Comparison of ENCODE assay signal across 8 mouse cellular contexts in genomic region chr5:33274085-33274952, GRCm38 (mm10). TPM values are rescaled to one million over a fixed set of nuclear protein-coding genes. Genes with fewer than 3 reads are reported as not detected.
DNase-seq lines count a peak whose midpoint lies in the region; ATAC-seq and TF ChIP-seq lines count a peak whose summit lies in the region.

No protein-coding gene starts in this region.

- peak overlapping the region; percentile 78 for H3K4me2 ChIP-seq in forebrain, embryonic 15.5 days (replicated peaks)

- no peak for TF ChIP-seq CTCF in lung, adult 2 months (IDR thresholded peaks at IDR 0.05; ENCODE audit: insufficient read depth, low read length)

- peak overlapping the region; percentile 99 for H3K9ac ChIP-seq in forebrain, embryonic 15.5 days (replicated peaks)

- peaks cover 5% of the 10 kb centered on the region for H3K36me3 ChIP-seq in forebrain, embryonic 15.5 days

- intact Hi-C loops in heart, postnatal 25 days (cut with DNase I) = no loop called here

- peak overlapping the region; percentile 97 for H3K4me3 ChIP-seq in forebrain, embryonic 15.5 days
- H3K4me3 ChIP-seq in lung, adult 2 months (replicated peaks; ENCODE audit: extremely low read depth, low read depth, low read length) = peak overlapping the region; percentile 76

- peak; percentile 56; the same call in 1 of the 2 replicates for TF ChIP-seq POLR2A in lung, adult 2 months (IDR thresholded peaks at IDR 0.05; ENCODE audit: borderline replicate concordance, extremely low read depth, low read depth, low read length)

- peak overlapping the region; percentile 99 for H3K27ac ChIP-seq in forebrain, embryonic 15.5 days (replicated peaks)

- WGBS in forebrain, embryonic 15.5 days = under 1% methylated on average over 87 of the region's 97 CpGs
- WGBS in lung, adult 2 months = 1% methylated on average over 96 of the region's 97 CpGs

- peaks cover 42% of the 10 kb centered on the region for H3K4me1 ChIP-seq in forebrain, embryonic 15.5 days
- peaks cover 6% of the 10 kb centered on the region; the same call in 1 of the 2 replicates for H3K4me1 ChIP-seq in lung, adult 2 months (ENCODE audit: control insufficient read depth, insufficient read depth, low read length)

- ATAC-seq in forebrain, embryonic 15.5 days (replicated peaks) = peak; percentile 65
- ATAC-seq in neutrophil, adult 5-6 weeks (ENCODE audit: extremely low read depth, insufficient number of reproducible peaks, low FRiP score, poor library complexity, severe bottlenecking) = peak; percentile 10

- H3K27me3 ChIP-seq in forebrain, embryonic 15.5 days = no peaks in the 10 kb centered on the region

- peak; percentile 91 for DNase-seq in ES-CJ7 (ENCODE audit: low read depth, low spot score)
- DNase-seq in cerebellum, adult 11 months = peak; percentile 92
- DNase-seq in heart, postnatal 25 days (ENCODE audit: low spot score) = peak; percentile 84
- peak; percentile 89 to 93 for DNase-seq in layer of hippocampus, adult 18-20 months (ENCODE audit: low spot score in 2 of 2)
- DNase-seq in lung, adult 2 months = peak; percentile 94
- DNase-seq in thymus, adult 18-20 months = peak; percentile 88 to 90

- no peaks in the 10 kb centered on the region for H3K9me3 ChIP-seq in forebrain, embryonic 15.5 days

RNA-seq across cellular contexts. Expression of gene Ctbp1, which starts 0.5 kb away (rescaled TPM):
- polyA plus RNA-seq in forebrain, embryonic 15.5 days (2015; fragmentation: Nextera tagmentation; extraction: Ambion mirVana) = 534 and 562 TPM in 2 replicates
- 100 to 1,000 TPM; 208 to 209 TPM for total RNA-seq in heart, postnatal 25 days (2021)
- 100 to 1,000 TPM; 288 to 309 TPM for total RNA-seq in layer of hippocampus, adult 18-20 months (2021)
- polyA plus RNA-seq in lung, adult 2 months (2012; rRNA removed) = 304 and 332 TPM in 2 replicates
- total RNA-seq in neutrophil, adult 5-6 weeks (2017) = 128 and 142 TPM in 2 replicates

RNA-seq across cellular contexts. Expression of gene Spon2, which starts 56.1 kb away (rescaled TPM):
- polyA plus RNA-seq in forebrain, embryonic 15.5 days (2015; fragmentation: Nextera tagmentation; extraction: Ambion mirVana) = 3.1 TPM in 2 replicates
- 10 to 100 TPM in 1 of 2 experiments, 1 to 10 TPM in 1; 3.4 to 13.6 TPM for total RNA-seq in heart, postnatal 25 days (2021)
- under 1 TPM; 0.20 to 0.28 TPM for total RNA-seq in layer of hippocampus, adult 18-20 months (2021)
- 27.3 and 47.8 TPM in 2 replicates for polyA plus RNA-seq in lung, adult 2 months (2012; rRNA removed)
- not detected in 2 replicates for total RNA-seq in neutrophil, adult 5-6 weeks (2017)

Comparison
In these comparisons a context has a peak if more than half of its experiments do, and no peak if none do; other contexts are left out.
1. Peak in every context shown above with its lines: DNase-seq, ATAC-seq, H3K4me3 ChIP-seq and H3K27ac ChIP-seq.